Mouse (Mus musculus) kidney, postnatal 0 days (tissue): Measurements from ENCODE around the gene Lef1. TPM values are rescaled to one million over a fixed set of nuclear protein-coding genes. Genes with fewer than 3 reads are reported as not detected.

Experiments used
- ATAC-seq: fragments of 200-750 bp; cut with Nextera tagmentation; replicated peaks from 2 replicates; pipeline ENCODE4 v1.8.0; 2017; ENCODE audit warnings: low read depth, moderate number of reproducible peaks, moderate TSS enrichment, moderate library complexity; ENCODE audit not compliant: low FRiP score
- DNase-seq: peaks from one replicate; pipeline ENCODE4 v3.0.0-alpha.2; 2016; ENCODE audit warnings: low spot score
- H3K27ac ChIP-seq: fragments of 300-500 bp; sonication (generic); 2 replicates; pipeline ENCODE4 v1.5.1; 2014; ENCODE audit warnings: mild to moderate bottlenecking
- H3K27me3 ChIP-seq: fragments of 300-500 bp; sonication (generic); 2 replicates; pipeline ENCODE4 v1.6.1; 2014; ENCODE audit warnings: low read length, mixed read lengths; ENCODE audit not compliant: insufficient read depth
- H3K36me3 ChIP-seq: fragments of 300-500 bp; sonication (generic); 2 replicates; pipeline ENCODE4 v1.6.1; 2014; ENCODE audit warnings: low read length, mixed read lengths; ENCODE audit not compliant: insufficient read depth
- H3K4me1 ChIP-seq: fragments of 300-500 bp; sonication (generic); replicated peaks from 2 replicates; pipeline ENCODE4 v1.6.1; 2014; ENCODE audit warnings: antibody characterized with exemption, low read length, mixed read lengths; ENCODE audit not compliant: insufficient read depth
- H3K4me2 ChIP-seq: fragments of 300-500 bp; sonication (generic); 2 replicates; pipeline ENCODE4 v1.6.1; 2014; ENCODE audit warnings: mild to moderate bottlenecking, low read length, moderate library complexity, mixed read lengths
- H3K4me3 ChIP-seq: fragments of 300-500 bp; sonication (generic); replicated peaks from 2 replicates; pipeline ENCODE4 v1.5.1; 2014; ENCODE audit warnings: low read depth, low read length
- H3K9ac ChIP-seq: fragments of 300-500 bp; sonication (generic); 2 replicates; pipeline ENCODE4 v1.6.1; 2014; ENCODE audit warnings: low read depth, low read length
- H3K9me3 ChIP-seq: fragments of 300-500 bp; sonication (generic); replicated peaks from 2 replicates; pipeline ENCODE4 v1.6.1; 2016; ENCODE audit warnings: low read length, inconsistent platforms, mixed read lengths
- CTCF ChIP-seq: IDR thresholded peaks from 2 replicates; pipeline ENCODE4 v1.5.1; 2016; ENCODE audit warnings: antibody characterized with exemption, low read depth, mild to moderate bottlenecking, moderate library complexity
- WGBS: fragments of 180-500 bp; shearing (Covaris S2); extraction: QIAGEN DNeasy Blood & Tissue Kit; methylation state at CpG from one replicate; pipeline ENCODE4 v1.1.7; 2014; 5-methylcytosine and 5-hydroxymethylcytosine counted together
- polyA plus RNA-seq: library from polyadenylated mRNA; unstranded; fragments of >200 nt; fragmentation: Nextera tagmentation; extraction: Ambion mirVana; gene quantifications from 2 replicates; pipeline ENCODE4 v1.2.1, GENCODE M21; 2015

Gene Lef1
- polyA plus RNA-seq, 1 experiment from 2014 or later = 16.2 TPM

- Histone ChIP-seq H3K36me3 (peaks cover 20% of the 10 kb centered on the region; the same call in 1 of the 2 replicates), H3K9ac (no peak overlapping the region), H3K27ac (no peak overlapping the region), H3K4me3 (no peak overlapping the region), H3K4me2 (no peak overlapping the region), H3K27me3 (no peaks in the 10 kb centered on the region), H3K9me3 (no peaks in the 10 kb centered on the region), H3K4me1 (no peaks in the 10 kb centered on the region)
- peak; percentile 88 for DNase-seq
- ATAC-seq = peak; percentile 79
- WGBS = 58% methylated on average over 11 of the region's 11 CpGs
- peak; percentile 86 for TF ChIP-seq CTCF
These were observed 135.7 kb downstream of the Lef1 start for GRCm38 (mm10) chr3:131245766-131246578.

- ATAC-seq = no peak; the same call in 1 of the 2 replicates
- 88% methylated on average over 8 of the region's 8 CpGs for WGBS
- no peak for DNase-seq
These were observed 136.3 kb downstream of the Lef1 start for GRCm38 (mm10) chr3:131246579-131247046.

DNA sequence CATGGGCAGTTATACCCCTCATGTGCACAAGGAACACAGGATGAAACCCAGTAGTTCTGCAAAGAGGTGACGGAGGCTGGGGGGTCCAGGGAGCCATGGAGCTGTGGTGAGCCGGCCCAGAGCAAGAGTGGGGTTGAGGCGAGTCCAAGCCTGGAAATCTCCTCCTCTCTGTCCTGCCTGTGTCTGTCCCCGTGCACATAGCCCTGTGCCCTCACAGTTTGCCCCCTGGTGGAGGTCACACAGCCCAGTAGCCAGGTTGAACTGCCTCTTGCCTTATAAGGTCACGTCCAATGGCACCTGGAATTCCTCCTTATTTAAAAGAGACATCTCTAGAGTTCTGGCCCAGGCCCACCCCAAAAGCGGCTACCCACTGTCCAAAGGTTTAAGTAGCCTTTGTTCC, 137.2 kb downstream of the Lef1 start:
- DNase-seq (no peak), ATAC-seq (no peak)
- no peak overlapping the region for H3K9ac ChIP-seq
- no peaks in the 10 kb centered on the region for H3K9me3 ChIP-seq
- H3K4me2 ChIP-seq = no peak overlapping the region
- H3K27ac ChIP-seq = no peak overlapping the region
- H3K4me3 ChIP-seq = no peak overlapping the region
- WGBS = 76% methylated on average over 6 of the region's 6 CpGs
- no peaks in the 10 kb centered on the region for H3K4me1 ChIP-seq
- H3K27me3 ChIP-seq = no peaks in the 10 kb centered on the region
- 0 out of 2 replicates have a peak, but pooled peaks cover 17% of the 10 kb centered on the region for H3K36me3 ChIP-seq
- peak; percentile 15; the same call in 1 of the 2 replicates for TF ChIP-seq CTCF

More at GRCm38 (mm10) chr3:131246579-131247046, 136.3 kb downstream of the Lef1 start:
- no peak overlapping the region for H3K4me2 ChIP-seq
- H3K4me1 ChIP-seq = no peaks in the 10 kb centered on the region
- H3K9me3 ChIP-seq = no peaks in the 10 kb centered on the region
- no peak overlapping the region for H3K27ac ChIP-seq
- H3K4me3 ChIP-seq = no peak overlapping the region
- peaks cover 19% of the 10 kb centered on the region; the same call in 1 of the 2 replicates for H3K36me3 ChIP-seq
- H3K27me3 ChIP-seq = no peaks in the 10 kb centered on the region
- TF ChIP-seq CTCF = no peak
- H3K9ac ChIP-seq = no peak overlapping the region

DNA sequence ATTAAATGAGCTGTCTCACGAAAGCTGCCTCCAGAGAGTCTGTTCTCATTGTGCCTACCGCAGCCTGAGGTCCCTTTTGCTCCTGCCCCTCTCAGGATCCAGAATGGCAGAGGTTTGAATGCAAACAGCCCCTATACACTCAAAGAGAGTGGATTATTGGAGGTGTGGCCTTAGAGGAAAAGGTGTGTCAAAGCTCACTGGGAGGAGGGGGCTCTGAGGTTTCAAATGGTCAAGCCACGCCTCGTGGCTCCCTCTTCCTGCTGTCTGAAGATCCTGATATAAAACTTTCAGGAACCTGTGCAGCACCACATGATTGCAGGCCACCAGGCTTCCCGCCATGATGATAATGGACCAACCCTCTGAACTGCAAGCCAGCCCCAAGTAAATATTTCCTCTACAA, 137.6 kb downstream of the Lef1 start:
- TF ChIP-seq CTCF = no peak
- no peak for ATAC-seq
- H3K9ac ChIP-seq = no peak overlapping the region

DNA sequence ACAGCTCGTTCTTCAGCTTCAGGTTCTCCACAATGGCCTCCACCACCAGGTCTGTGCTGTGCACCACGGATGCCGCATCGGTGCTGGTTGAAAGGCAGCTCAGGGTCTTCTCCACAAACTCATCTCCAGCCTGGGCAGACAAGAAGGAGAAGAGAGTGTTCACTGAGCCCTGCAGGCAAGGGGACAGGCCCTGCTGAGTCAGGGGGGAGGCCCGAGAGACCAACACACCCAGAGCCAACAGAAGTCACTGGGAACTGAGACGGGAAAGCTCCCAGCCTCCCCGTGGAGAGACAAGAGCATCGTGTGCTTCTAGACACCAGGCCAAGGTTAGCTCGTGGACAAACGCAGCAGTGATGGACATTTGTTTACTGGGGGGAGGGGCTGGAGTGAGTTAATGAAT, 138.2 kb downstream of the Lef1 start:
- H3K27ac ChIP-seq = no peak overlapping the region
- no peak overlapping the region for H3K9ac ChIP-seq
- DNase-seq (no peak), ATAC-seq (no peak)
- no peaks in the 10 kb centered on the region for H3K9me3 ChIP-seq
- H3K4me2 ChIP-seq = no peak overlapping the region
- no peaks in the 10 kb centered on the region for H3K4me1 ChIP-seq
- WGBS = 80% methylated on average over 10 of the region's 10 CpGs
- H3K4me3 ChIP-seq = no peak overlapping the region
- H3K27me3 ChIP-seq = no peaks in the 10 kb centered on the region
- H3K36me3 ChIP-seq = 0 out of 2 replicates have a peak, but pooled peaks cover 17% of the 10 kb centered on the region
- TF ChIP-seq CTCF = no peak

More for the DNA sequence above, 137.6 kb downstream of the Lef1 start:
- WGBS = 73% methylated on average over 5 of the region's 5 CpGs
- DNase-seq = no peak
- Histone ChIP-seq H3K27ac (no peak overlapping the region), H3K36me3 (0 out of 2 replicates have a peak, but pooled peaks cover 17% of the 10 kb centered on the region), H3K9me3 (no peaks in the 10 kb centered on the region), H3K4me3 (no peak overlapping the region), H3K27me3 (no peaks in the 10 kb centered on the region), H3K4me2 (no peak overlapping the region), H3K4me1 (no peaks in the 10 kb centered on the region)

DNA sequence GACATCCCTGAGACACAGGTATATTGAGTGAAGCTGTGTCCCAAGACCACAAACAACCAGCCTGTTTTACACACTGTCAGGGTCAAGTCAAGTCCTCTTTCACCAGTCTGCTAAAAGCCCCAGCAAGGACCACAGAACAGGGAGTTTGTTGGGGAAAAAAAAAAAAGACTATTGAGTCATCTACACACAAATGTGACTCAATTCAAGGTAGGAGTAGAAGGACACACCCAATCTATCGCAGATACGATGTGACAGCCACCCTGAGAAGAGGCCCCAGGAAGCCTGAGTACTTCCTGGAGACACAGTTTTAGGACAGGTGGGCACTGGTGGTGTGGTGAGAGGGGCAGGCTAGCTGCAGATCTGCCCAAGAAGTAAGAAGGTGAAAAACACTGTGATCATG, 140.0 kb downstream of the Lef1 start:
- 80% methylated on average over 2 of the region's 2 CpGs for WGBS
- DNase-seq = no peak
- no peak for TF ChIP-seq CTCF
- Histone ChIP-seq H3K27ac (no peak overlapping the region), H3K9me3 (no peaks in the 10 kb centered on the region), H3K4me2 (no peak overlapping the region), H3K9ac (no peak overlapping the region), H3K4me1 (no peaks in the 10 kb centered on the region), H3K36me3 (peaks cover 21% of the 10 kb centered on the region; the same call in 1 of the 2 replicates), H3K4me3 (no peak overlapping the region), H3K27me3 (no peaks in the 10 kb centered on the region)
- ATAC-seq = no peak
